Mouse (Mus musculus) left cerebral cortex, postnatal 14 days (tissue): ENCODE data around the gene Adamts18. TPM values are rescaled to one million over a fixed set of nuclear protein-coding genes. Genes with fewer than 3 reads are reported as not detected.

Experiments
- DNase-seq, 2 experiments: peaks; one replicate each; pipeline ENCODE4 v3.0.0; 2021 to 2022; ENCODE audit warnings: low spot score in 2 of 2, mixed read lengths in 1 of 2
- intact Hi-C: fragments of 180-260 bp; cut with DNase I; formaldehyde crosslinking; loops from one replicate; pipeline ENCODE4 v1.15.1; 2025
- long read RNA-seq, 2 experiments: library from polyadenylated mRNA; stranded (forward); transcript quantifications; one replicate each; pipeline ENCODE4 v2.0.0; 2021
- total RNA-seq, 2 experiments: library from RNA; stranded (reverse); gene quantifications; 2 replicates each; pipeline ENCODE4 v1.2.3; 2021

Adamts18 gene
- total RNA-seq = 1 to 10 TPM; 3.7 to 5.0 TPM
- long read RNA-seq, experiment 1 = 0 reads
- long read RNA-seq, experiment 2, full-length matches to known transcripts = 1 of 3 reads
- long read RNA-seq, experiment 2, partial matches to known transcripts = 1 of 3 reads
- long read RNA-seq, experiment 2, other reads (novel, unspliced or antisense) = 1 of 3 reads

- intact Hi-C loops = loop anchor here (5.0 to 10.0 kb wide), 2 partner anchors 134 to 184 kb away; no protein-coding TSS in a partner anchor
- peak; percentile 52 to 57 for DNase-seq
Observed at GRCm38 (mm10) chr8:113848653-113849135, at the start of gene Adamts18. TSS of gene Adamts18 (minus strand) at chr8:113848738.

GRCm38 (mm10) chr8:113896446-113896845 is 47.9 kb upstream of the Adamts18 start:
- intact Hi-C loops = no loop called here
- DNase-seq = no peak

- intact Hi-C loops = no loop called here
- no peak for DNase-seq
Observed at GRCm38 (mm10) chr8:113891376-113891775, 42.8 kb upstream of the Adamts18 start.

GRCm38 (mm10) chr8:113886509-113886908 is 38.0 kb upstream of the Adamts18 start:
- DNase-seq = no peak
- intact Hi-C loops = no loop called here

GRCm38 (mm10) chr8:113885101-113885500 is 36.6 kb upstream of the Adamts18 start:
- no peak for DNase-seq
- intact Hi-C loops = no loop called here

GRCm38 (mm10) chr8:113883994-113884393 is 35.5 kb upstream of the Adamts18 start:
- intact Hi-C loops = no loop called here
- no peak for DNase-seq

GRCm38 (mm10) chr8:113882558-113882957 is 34.0 kb upstream of the Adamts18 start:
- DNase-seq = no peak
- intact Hi-C loops = no loop called here

GRCm38 (mm10) chr8:113878411-113879006 is 30.0 kb upstream of the Adamts18 start:
- intact Hi-C loops = no loop called here
- DNase-seq = no peak

GRCm38 (mm10) chr8:113873446-113874120 is 25.0 kb upstream of the Adamts18 start:
- intact Hi-C loops = loop anchor here (5.0 kb wide), 1 partner anchor 189 kb away; no protein-coding TSS in a partner anchor

GRCm38 (mm10) chr8:113872436-113872835 is 23.9 kb upstream of the Adamts18 start:
- peak in 1 of 2 experiments; percentile 35 for DNase-seq

More at GRCm38 (mm10) chr8:113873446-113874120, 25.0 kb upstream of the Adamts18 start:
- peak; percentile 76 to 94 for DNase-seq

GRCm38 (mm10) chr8:113866530-113866929 is 18.0 kb upstream of the Adamts18 start:
- intact Hi-C loops = no loop called here
- DNase-seq = no peak

More at GRCm38 (mm10) chr8:113872436-113872835, 23.9 kb upstream of the Adamts18 start:
- intact Hi-C loops = loop anchor here (5.0 kb wide), 1 partner anchor 190 kb away; no protein-coding TSS in a partner anchor

GRCm38 (mm10) chr8:113865326-113866093 is 17.0 kb upstream of the Adamts18 start:
- no peak for DNase-seq
- intact Hi-C loops = no loop called here

GRCm38 (mm10) chr8:113859890-113860683 is 11.5 kb upstream of the Adamts18 start:
- no peak for DNase-seq
- intact Hi-C loops = no loop called here

GRCm38 (mm10) chr8:113858801-113859200 is 10.3 kb upstream of the Adamts18 start:
- DNase-seq = no peak
- intact Hi-C loops = no loop called here

- peak in 1 of 2 experiments; percentile 19 for DNase-seq
- intact Hi-C loops = no loop called here
Observed at GRCm38 (mm10) chr8:113854622-113855293, 6.2 kb upstream of the Adamts18 start.

- intact Hi-C loops = no loop called here
Observed at GRCm38 (mm10) chr8:113853714-113854113, 5.2 kb upstream of the Adamts18 start.

GRCm38 (mm10) chr8:113851655-113852054 is 3.1 kb upstream of the Adamts18 start:
- intact Hi-C loops = no loop called here
- no peak for DNase-seq

More at GRCm38 (mm10) chr8:113853714-113854113, 5.2 kb upstream of the Adamts18 start:
- DNase-seq = no peak

GRCm38 (mm10) chr8:113848081-113848652 is 371 bp downstream of the Adamts18 start:
- no peak for DNase-seq
- intact Hi-C loops = loop anchor here (5.0 to 10.0 kb wide), 2 partner anchors 134 to 183 kb away; no protein-coding TSS in a partner anchor
